Mouse (Mus musculus): Measurements from ENCODE around the gene Bysl. TPM values are rescaled to one million over a fixed set of nuclear protein-coding genes. Genes with fewer than 3 reads are reported as not detected.

The Bysl gene
- total RNA-seq, 2 experiments from 2014 or later, result 24.9 to 34.0 TPM

- no peak for ATAC-seq (replicated peaks; ENCODE audit: low FRiP score, low TSS enrichment, poor library complexity, severe bottlenecking)
These were observed 54.1 kb downstream of the Bysl start for GRCm38 (mm10) chr17:47557179-47557578.

GRCm38 (mm10) chr17:47554621-47555020 is 56.7 kb downstream of the Bysl start:
- no peak for ATAC-seq (replicated peaks; ENCODE audit: low FRiP score, low TSS enrichment, poor library complexity, severe bottlenecking)

GRCm38 (mm10) chr17:47552994-47553393 is 58.3 kb downstream of the Bysl start:
- no peak for ATAC-seq (replicated peaks; ENCODE audit: low FRiP score, low TSS enrichment, poor library complexity, severe bottlenecking)

GRCm38 (mm10) chr17:47551049-47551448 is 60.2 kb downstream of the Bysl start:
- no peak for ATAC-seq (replicated peaks; ENCODE audit: low FRiP score, low TSS enrichment, poor library complexity, severe bottlenecking)

Other genes starting within 250 kb of the Bysl start
- 62.0 and 75.8 TPM in 2 replicates for gene Mrps10, start 242.6 kb downstream of the Bysl start, total RNA-seq (2014; fragmentation: Nextera tagmentation)
- gene Mrps10, start 242.6 kb downstream of the Bysl start, total RNA-seq (2017), result 61.6 and 90.5 TPM in 2 replicates
- 0.54 and 2.8 TPM in 2 replicates for gene Guca1b, start 226.1 kb downstream of the Bysl start, total RNA-seq (2014; fragmentation: Nextera tagmentation)
- gene Guca1b, start 226.1 kb downstream of the Bysl start, total RNA-seq (2017), result 0.15 and 3.8 TPM in 2 replicates
- not detected in 2 replicates for gene Guca1a, start 210.9 kb downstream of the Bysl start, total RNA-seq (2014; fragmentation: Nextera tagmentation)
- gene Guca1a, start 210.9 kb downstream of the Bysl start, total RNA-seq (2017), result not detected in 2 replicates
- 0.67 and 1.1 TPM in 2 replicates for gene AI661453, start 174.9 kb downstream of the Bysl start, total RNA-seq (2014; fragmentation: Nextera tagmentation)
- gene AI661453, start 174.9 kb downstream of the Bysl start, total RNA-seq (2017), result 0.04 TPM in 1 of 2 replicates, not detected in the other
- not detected in 2 replicates for gene 1700001C19Rik, start 174.1 kb downstream of the Bysl start, total RNA-seq (2014; fragmentation: Nextera tagmentation)
- not detected in 2 replicates for gene 1700001C19Rik, start 174.1 kb downstream of the Bysl start, total RNA-seq (2017)
- 30.6 and 34.8 TPM in 2 replicates for gene Taf8, start 109.2 kb downstream of the Bysl start, total RNA-seq (2014; fragmentation: Nextera tagmentation)
- 30.5 and 45.8 TPM in 2 replicates for gene Taf8, start 109.2 kb downstream of the Bysl start, total RNA-seq (2017)
- gene Ccnd3, start 106.4 kb downstream of the Bysl start, total RNA-seq (2014; fragmentation: Nextera tagmentation), result 157 and 169 TPM in 2 replicates
- 31.3 and 51.3 TPM in 2 replicates for gene Ccnd3, start 106.4 kb downstream of the Bysl start, total RNA-seq (2017)
- gene Med20, start 90 bp upstream of the Bysl start, total RNA-seq (2014; fragmentation: Nextera tagmentation), result 31.7 and 66.0 TPM in 2 replicates
- gene Med20, start 90 bp upstream of the Bysl start, total RNA-seq (2017), result 28.2 and 40.4 TPM in 2 replicates
- gene Gm20517, start 97 bp upstream of the Bysl start, total RNA-seq (2014; fragmentation: Nextera tagmentation), result 7.8 and 8.0 TPM in 2 replicates
- 2.2 and 6.2 TPM in 2 replicates for gene Gm20517, start 97 bp upstream of the Bysl start, total RNA-seq (2017)
- 13.9 and 21.0 TPM in 2 replicates for gene Usp49, start 19.2 kb upstream of the Bysl start, total RNA-seq (2014; fragmentation: Nextera tagmentation)
- 7.8 and 13.2 TPM in 2 replicates for gene Usp49, start 19.2 kb upstream of the Bysl start, total RNA-seq (2017)
- gene Tomm6, start 76.9 kb upstream of the Bysl start, total RNA-seq (2014; fragmentation: Nextera tagmentation), result 440 and 480 TPM in 2 replicates
- gene Tomm6, start 76.9 kb upstream of the Bysl start, total RNA-seq (2017), result 66.0 and 74.2 TPM in 2 replicates
- gene Frs3, start 77.5 kb upstream of the Bysl start, total RNA-seq (2014; fragmentation: Nextera tagmentation), result 0.26 and 1.7 TPM in 2 replicates
- gene Frs3, start 77.5 kb upstream of the Bysl start, total RNA-seq (2017), result 0.53 TPM in 1 of 2 replicates, not detected in the other
- gene Gm21981, start 83.0 kb upstream of the Bysl start, total RNA-seq (2014; fragmentation: Nextera tagmentation), result 1.4 TPM in 1 of 2 replicates, not detected in the other
- not detected in 2 replicates for gene Gm21981, start 83.0 kb upstream of the Bysl start, total RNA-seq (2017)
- gene Prickle4, start 83.2 kb upstream of the Bysl start, total RNA-seq (2014; fragmentation: Nextera tagmentation), result not detected in 2 replicates
- gene Prickle4, start 83.2 kb upstream of the Bysl start, total RNA-seq (2017), result 2.3 TPM in 1 of 2 replicates, not detected in the other
- not detected in 2 replicates for gene Pgc, start 115.3 kb upstream of the Bysl start, total RNA-seq (2014; fragmentation: Nextera tagmentation)
- gene Pgc, start 115.3 kb upstream of the Bysl start, total RNA-seq (2017), result not detected in 2 replicates
- gene Tfeb, start 125.5 kb upstream of the Bysl start, total RNA-seq (2014; fragmentation: Nextera tagmentation), result 3.8 and 4.2 TPM in 2 replicates
- gene Tfeb, start 125.5 kb upstream of the Bysl start, total RNA-seq (2017), result 3.0 and 8.3 TPM in 2 replicates
- 1.3 TPM in 1 of 2 replicates, not detected in the other for gene Mdfi, start 223.2 kb upstream of the Bysl start, total RNA-seq (2014; fragmentation: Nextera tagmentation)
- gene Mdfi, start 223.2 kb upstream of the Bysl start, total RNA-seq (2017), result 1.8 TPM in 1 of 2 replicates, not detected in the other